Mouse (Mus musculus) natural killer cell, adult 2 months (primary cell): ENCODE results near the gene Susd1.
A peak's percentile ranks its signal among the peaks of the same experiment; 100 is the strongest.

Experiments used
- DNase-seq, 2 experiments: peaks; one replicate each; pipeline ENCODE4 v3.0.0; 2022; ENCODE audit warnings: low spot score in 2 of 2

Susd1 gene

DNA sequence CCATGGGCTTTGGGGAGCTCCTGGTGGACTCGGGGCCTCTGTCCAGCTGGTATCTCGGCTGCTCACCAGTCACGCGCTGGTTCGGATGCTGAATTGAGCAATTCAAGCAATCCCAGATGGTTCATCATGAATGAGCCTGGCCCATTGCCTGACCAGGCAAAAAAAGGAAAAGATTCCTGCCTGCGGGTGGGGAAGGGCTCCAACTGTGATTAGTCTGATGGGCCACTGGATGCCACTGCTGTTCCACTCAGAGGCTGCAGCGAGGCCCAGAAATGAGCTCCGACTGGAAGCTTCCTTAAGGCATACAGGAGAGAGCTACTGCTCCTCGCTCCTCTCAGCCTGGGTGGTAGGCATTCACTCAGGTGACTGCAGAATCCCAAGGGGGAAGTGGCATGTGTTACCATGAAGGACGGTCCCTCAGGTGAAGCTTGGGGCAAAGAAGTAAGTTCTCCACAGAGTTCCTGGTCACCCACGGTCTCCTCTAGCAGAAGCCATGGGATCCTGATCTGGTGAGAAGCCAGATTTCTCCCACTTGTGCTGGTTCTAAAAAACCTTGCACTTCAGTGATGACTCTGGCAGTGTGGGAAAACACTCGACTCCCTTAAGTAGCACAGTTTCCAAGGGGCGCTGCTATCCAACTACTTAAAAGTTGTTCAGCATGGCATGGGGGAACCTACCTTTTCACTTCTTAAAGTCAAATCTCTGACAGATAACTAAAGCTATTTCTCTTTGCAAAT is 57.3 kb downstream of the Susd1 start:
- no peak for DNase-seq

DNA sequence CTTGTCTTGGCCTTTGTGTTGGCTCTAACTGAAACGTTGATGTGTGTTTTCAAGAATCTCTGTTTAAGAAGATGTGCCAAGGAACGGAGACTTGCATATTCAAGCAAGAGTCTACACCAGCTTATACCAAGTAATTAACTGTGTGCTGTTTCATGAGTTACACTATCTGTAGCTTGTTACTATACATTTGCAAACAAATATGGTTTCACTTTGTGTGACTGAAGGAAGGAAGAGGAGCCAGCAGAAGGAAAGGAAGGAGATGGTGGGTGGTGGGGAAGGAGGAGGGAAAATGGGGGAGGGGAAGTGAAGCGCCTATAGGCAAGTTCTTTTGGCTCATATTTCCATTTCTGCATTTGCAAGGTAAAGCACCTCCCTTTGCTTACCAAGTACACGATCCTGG is 58.0 kb downstream of the Susd1 start:
- DNase-seq: no peak

DNA sequence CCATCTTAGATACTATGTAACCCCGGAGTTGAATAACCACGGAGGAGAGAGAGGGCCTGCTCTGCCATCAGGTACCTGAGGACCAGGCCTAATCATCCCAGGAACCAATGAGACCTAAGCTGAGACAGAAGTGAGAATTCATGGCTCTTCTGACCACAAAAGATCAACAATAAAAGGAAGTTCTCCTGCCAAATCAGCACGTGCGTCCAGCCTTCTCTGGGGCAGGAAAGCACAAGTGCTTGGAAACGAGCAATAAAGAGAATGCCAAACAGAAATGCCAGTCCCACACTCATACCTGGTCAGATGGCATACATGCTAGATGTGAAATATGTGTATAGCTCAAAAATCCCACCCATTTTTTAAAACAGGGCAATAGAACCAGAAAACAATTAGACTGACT is 58.6 kb downstream of the Susd1 start:
- no peak for DNase-seq

DNA sequence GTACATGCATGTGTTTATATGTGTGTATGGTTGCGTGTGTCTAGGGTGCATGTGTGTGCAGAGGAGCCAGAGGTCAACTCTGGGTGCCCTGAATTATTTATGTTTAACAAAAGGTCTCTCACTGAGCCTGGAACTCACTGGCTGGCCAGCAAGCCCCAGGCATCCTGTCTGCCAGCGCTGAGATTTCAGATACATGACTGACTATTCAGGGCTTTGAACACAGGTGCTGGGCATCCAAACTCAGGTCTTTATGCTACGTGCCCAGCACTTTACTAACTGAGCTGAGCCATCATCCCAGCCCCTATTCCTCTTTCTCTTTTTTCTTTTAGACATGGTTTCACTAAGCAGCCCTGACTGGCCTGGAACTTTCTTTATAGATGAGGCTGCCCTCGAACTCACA is 59.8 kb downstream of the Susd1 start:
- no peak for DNase-seq

DNA sequence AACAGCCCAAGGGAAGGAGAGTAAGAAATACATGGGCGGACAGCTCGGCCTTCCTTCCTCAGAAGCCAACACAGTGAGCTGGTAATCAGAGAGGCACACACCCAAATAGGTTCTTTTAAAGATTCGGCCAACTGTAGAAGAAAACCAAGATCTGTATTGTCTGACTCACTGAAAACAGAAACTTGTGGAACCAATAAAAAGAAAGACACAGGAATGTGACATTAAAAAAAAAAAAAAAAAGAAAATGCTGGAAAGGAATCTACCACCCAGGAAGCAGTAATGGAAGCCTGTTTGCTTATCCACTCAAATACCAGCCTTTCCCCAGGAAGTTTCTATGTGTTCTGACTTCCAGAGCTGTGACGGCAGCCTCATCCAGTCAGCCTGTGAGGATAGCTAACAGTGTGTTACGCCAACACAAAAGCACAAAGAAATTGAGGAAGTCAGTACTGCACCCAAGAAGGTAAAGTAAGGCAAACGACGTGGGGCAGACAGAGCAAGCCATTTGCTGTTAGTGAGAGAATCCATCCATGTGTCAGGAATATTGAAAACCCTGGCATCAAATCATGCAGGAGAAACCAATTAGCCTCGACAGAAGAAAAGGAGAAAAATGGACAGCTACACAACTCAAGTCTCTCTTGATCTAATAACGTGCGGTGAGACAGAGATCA is 64.0 kb downstream of the Susd1 start:
- DNase-seq: no peak

DNA sequence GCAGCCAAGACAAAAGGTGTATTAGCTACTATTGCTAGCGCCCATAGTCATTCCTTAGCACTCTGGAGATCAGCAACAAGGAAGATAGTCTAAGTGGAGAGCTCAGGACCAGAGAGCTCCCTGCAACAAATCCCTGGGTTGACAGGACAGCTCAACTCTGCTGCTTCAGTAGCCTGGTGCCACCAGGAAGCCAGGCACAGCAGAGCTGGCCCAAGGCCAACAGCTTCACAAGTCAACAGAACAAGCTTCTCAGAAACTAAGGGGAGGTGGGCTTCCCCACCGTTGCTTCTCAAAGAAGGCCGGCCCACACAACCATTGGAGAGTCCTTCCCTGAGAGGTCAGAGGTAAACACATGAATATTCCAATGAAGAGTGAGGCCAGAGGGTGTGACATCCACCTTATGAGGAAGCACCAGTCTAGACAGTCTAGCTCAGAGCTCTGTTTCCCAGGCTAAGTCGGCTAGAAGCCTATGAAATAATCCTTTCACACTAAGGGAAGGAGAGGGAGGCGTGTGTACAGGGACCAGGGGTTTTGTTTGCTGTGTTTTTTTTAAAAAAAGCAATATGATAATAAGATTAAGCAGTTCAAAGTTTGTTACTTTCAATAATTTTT is 65.8 kb downstream of the Susd1 start:
- no peak for DNase-seq

DNA sequence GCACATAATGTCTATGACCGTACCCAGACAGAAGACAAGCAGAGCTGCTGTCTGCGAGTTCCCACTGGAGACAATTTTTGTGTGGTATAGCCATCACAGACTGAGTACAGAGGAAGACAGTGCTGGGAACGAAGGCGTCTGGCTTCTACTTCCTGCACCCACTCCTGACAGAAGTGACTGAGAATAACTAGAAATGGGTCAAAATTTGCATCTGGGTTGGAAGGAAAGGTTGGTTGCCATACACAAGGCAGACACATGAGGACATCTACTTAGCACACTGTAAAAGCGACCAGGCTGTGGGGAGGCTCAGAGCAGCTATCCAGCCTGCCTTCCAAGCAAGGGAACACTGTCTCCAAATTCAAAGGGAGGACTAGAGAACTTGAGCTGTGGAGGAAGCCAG is 66.5 kb downstream of the Susd1 start:
- DNase-seq: no peak

DNA sequence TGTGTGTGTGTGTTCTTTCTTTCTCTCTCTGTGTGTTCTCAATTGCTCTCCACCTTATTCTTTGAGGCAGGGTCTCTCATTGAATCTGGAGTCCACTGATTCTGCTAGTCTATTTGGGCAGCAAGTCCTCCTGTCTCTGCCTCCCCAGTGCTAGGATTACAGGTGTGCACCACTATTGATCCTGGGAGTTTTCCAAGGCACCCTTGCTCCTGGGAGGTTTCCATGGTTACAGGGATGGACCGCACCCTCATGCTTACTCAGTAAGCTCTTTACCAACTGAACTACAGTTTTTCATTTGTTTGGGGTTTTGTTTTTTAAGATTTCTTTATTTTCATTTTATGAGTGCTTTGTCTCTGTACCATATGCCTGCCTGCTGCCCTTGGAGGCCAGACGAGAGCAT is 68.5 kb downstream of the Susd1 start:
- DNase-seq: no peak

DNA sequence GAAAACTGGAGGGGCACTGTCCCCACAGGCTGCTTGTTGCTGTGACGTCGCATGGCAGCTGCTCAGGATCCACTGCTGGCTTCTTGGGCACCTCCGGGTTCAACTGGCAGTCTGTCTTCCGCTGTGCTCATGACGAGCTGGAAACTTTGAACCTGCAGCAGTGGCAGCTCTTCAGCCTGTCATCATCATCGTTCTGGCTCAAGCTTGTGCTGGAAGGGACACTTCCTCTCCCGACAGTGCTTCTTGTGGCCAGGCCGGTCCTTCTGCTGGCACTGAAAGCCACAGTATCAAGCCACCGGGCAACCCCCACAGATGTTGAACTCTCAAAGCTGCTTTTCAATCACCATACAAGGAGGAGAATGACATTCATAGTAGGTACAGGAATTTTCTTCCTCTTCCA is 70.3 kb downstream of the Susd1 start:
- no peak for DNase-seq

DNA sequence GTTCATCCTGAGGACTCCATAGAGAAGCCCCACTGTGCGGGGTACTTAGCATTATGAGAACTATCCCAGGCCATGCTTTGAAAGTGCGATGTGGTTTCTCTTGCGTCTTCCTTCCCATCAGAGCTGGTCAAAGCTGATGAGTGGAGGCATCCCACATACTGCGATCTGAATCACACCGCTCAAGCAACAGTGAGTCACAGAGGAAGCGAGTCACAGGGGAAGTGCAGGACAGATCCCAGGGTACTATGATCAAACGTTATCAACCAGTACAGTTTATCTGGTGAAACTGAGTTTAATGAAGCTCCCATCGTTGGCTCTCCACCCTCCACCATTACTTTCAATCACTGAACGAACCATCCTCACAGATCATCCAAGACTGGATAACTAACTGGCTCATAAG is 72.2 kb downstream of the Susd1 start:
- DNase-seq: no peak

DNA sequence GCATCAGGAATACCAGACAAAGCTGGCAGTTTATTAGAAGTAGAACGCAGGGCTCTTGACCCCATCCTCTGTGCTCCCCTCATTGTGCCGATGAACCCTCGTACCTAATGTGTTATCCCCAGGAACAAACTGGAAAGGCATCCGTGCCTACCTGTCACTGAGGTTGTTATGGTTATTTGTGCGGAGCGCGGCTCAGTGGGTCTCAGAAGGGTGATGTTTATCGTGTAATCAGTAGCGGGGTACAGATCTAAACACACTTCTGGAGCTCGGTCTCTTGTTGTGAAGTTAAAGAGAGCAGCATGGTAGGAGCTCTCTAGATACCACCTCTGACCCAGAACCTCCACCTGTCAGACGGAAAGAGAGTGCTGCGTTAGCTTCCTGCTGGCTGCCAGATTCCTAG is 72.9 kb downstream of the Susd1 start:
- no peak for DNase-seq

DNA sequence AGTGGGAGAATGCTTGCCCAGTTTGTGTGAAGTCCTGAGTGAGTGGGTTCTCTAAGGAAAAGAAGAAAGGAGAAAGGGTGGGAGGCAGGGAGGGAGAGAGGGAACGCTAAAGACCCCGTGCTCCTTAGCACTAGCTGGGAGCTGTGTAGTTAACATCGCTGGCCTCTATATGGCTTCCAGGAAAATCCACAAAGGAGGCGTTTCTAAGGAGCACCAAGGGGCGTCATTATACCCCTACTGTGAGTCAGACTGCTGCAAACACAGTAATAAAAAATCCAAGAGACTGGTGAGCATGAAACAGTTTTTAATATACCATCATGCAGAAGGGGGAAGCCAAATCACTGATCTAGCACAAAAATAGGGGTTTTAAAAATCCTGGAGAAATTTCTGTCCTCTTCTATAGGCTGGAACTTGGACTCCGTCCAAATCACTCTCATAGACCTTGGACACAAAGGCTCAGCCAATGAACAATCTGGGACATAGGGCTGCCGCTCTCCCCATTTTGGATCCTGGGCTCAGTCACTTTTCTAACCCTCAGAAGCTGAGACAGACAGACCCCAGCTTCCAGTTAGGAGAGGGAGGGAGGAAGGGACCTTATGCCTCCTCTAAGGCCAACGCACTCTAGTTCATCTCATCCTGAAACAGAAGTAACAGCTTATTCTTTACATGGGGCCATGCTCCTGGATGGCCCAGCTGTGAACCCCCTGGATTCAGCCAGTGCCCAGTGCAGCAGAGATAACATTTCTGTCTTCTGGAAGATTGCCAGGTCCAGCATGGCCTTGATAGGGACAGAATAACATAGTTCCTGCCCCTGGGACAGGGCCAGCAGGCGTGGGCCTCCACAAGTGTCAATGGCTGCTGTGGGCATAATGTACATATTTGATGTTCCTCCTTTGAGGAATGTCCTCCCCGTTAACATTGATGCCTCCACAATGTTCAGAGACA is 73.9 kb downstream of the Susd1 start:
- DNase-seq: no peak

DNA sequence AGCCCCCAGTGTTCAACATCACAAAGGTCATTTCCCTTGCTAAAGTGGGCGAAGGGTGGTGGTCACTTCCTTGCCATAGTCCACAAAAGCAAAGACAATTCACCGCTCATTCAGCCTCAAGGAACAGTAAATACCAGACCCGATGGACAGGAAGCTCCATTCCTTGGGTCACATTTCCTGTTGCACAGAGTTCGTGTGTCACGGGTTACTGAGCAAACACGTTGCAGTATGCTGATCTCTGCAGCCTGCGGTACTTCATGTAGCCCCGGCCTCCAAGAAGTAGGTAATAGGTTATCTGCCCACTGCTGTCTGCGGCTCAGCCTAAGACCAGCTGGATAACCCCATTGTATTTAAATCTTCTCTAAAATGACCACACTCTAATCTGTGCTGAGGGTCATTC is 75.4 kb downstream of the Susd1 start:
- peak in 1 of 2 experiments; percentile 21 for DNase-seq

DNA sequence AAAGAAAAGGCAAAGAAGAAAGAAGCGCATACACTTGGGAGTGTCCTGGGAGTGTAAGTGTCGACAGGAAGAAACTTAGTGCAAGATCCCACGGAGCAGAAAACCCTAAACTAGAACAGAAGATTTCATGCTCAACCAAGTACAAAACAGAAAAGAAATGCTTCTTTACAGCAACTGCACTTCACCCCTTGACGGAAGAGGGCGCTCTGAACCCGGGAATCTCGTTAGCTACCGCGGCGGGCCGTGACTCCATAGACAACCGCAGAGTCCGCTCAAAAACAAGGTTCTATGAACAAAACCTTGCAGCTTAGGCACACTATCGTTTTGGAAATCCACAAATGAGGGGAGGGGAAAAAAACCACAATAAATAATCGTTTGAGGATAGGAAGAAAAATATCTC is 77.7 kb downstream of the Susd1 start:
- DNase-seq: peak; percentile 68 to 79

DNA sequence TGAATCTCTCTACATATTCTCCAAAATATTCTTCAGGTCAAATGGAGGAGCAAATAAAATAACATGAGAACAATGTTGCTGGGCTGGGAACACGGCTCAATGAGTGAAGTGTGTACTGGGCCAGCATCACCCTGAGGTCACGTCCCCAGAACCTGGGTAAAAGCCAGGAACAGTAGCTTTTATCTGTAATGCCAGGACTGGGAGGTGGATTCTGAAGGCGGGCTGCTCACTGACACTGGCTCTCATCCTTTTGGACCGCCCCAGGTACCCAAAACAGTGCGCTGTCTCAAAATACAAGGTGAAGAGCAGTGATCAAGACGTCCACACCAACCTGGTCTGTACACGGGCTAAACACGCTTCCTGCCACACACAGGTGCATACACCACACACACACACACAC is 78.5 kb downstream of the Susd1 start:
- DNase-seq: no peak

DNA sequence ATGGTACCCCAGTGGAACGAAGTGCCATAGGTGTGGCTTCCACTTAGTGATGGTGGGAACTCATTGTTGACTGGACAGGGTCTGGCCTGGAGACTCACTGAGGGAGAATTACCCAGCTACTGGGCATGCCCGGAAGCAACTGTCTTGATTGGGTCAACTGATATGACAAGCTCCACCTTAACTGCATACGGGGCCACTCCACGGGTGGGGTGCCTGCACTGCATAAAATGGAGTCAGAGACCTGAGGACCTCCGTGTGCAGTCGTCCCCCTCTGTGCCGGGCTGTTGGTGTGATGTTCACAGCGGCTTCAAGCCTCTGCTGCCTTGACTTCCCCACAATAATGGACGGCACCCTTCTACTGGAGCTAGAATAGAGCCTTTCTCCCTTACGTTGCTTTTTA is 79.5 kb downstream of the Susd1 start:
- no peak for DNase-seq

DNA sequence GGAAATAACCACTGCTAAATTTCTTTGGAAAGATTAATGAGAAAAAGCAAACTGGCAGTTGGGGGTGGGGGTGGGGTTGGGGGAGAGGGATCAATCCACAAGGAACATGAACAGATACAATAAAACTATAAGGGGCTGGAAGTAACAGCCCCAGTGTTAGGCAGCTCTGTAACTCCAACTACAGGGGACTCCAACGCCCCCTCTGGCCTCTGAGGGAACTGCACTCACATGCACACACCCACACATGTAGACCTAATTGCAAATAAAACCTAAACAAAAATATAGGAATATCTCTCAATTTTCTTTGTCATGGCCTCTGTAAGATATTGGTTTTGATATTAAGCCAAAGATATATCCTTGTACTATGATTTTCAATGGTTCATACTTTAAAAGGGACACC is 83.0 kb downstream of the Susd1 start:
- no peak for DNase-seq

DNA sequence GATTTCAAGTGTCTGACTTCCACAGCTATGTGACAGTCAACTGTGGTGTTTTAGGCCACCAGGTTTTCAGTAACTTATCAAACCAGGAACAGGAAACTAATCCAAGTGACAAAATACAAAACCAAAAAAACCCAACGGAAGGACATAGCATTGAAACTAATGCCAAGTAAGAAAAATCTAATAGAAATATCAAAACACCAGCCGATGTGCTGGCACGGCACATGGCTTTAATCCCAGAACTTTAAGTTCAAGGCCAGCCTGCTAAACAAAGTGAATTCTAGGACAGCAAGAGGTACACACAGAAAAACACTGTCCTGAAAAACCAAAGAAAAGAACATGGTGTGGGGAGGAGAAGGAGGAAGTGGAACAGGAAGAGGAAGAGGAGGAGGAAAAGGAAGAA is 83.8 kb downstream of the Susd1 start:
- no peak for DNase-seq

DNA sequence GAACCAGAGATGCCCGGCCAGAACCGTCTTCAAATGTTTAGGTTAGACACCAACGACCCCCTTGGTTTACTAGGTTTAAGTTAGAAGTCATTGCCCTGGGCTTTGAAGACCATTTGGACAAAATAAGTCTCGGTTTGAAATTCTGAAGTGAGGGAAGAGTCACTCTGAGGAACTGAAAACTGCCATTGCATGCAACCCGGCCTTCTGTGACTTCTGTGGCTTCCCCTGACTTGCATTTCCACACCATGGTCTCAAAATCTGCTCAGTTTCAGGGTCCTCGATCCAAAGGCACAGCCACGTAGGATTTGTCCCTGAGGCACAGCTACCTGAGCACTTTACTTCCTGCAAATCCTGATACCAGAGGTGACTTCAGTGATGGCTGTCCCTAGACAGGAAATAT is 86.5 kb downstream of the Susd1 start:
- DNase-seq: no peak

DNA sequence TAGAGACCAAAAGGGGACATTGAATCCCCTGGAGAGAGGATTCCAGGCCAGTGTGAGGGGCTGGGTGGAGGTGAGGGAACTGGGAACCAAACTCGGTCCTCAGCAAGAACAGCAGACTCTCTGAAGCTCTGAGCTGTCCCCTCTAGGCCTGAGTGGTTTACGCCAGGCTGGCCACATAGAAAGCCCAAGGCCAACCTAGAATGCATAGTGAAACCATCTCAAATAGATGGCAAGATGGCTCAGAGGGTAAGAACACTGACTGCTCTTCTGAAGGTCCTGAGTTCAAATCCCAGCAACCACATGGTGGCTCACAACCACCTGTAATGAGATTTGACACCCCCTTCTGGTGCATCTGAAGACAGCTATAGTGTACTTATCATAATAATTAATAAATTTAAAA is 88.1 kb downstream of the Susd1 start:
- DNase-seq: no peak

DNA sequence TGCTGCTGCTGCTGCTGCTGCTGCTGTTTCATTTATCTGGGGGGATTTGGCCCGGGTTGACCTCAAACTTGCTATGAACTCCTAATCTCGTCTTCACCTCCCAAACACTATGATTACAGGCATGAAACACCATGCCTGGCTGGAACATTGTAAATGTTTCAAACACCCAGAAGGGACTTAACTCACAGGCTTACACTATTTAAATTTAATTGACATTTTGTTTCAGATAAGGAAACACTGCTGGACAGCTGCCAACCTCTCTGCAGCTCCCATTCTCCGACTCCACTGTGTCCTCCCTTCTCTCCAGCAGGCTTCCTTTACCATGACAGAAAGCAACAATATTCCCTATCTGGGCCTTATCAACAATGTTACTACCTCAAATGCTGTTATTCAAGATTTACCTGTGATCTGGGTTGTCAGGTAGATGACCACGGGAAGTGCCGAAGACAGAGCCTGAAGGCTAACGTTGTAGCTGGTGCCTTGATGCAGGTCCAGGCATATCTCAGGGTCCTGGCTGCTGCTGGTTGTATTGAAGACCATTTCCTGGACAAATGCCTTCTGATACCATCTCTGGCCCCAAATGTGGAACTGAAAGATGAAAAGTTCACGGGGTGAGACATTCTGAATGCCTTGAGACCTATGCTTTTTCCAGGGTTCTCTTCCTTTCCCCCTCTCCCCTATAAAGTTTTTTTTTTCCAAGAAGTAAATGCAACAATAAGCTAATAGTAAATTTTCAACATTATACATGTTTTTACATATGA is 88.8 kb downstream of the Susd1 start:
- no peak for DNase-seq
